Mouse (Mus musculus) neural tube, embryonic 12.5 days (tissue): Measurements from ENCODE around the gene Fndc5. TPM values are rescaled to one million over a fixed set of nuclear protein-coding genes. Genes with fewer than 3 reads are reported as not detected.

Source experiments
- polyA plus RNA-seq: library from polyadenylated mRNA; unstranded; fragments of >200 nt; fragmentation: Nextera tagmentation; extraction: Ambion mirVana; gene quantifications from 2 replicates; pipeline ENCODE4 v1.2.1, GENCODE M21; 2016

The Fndc5 gene
- polyA plus RNA-seq, 1 experiment from 2014 or later = 21.8 TPM

Other genes starting within 250 kb of the Fndc5 start
- 14.4 and 17.5 TPM in 2 replicates for gene Azin2, start 174.6 kb upstream of the Fndc5 start, polyA plus RNA-seq
- gene Ak2, start 145.0 kb upstream of the Fndc5 start, polyA plus RNA-seq = 124 and 127 TPM in 2 replicates
- gene Rnf19b, start 78.7 kb upstream of the Fndc5 start, polyA plus RNA-seq = 17.2 and 17.3 TPM in 2 replicates
- 0.68 and 0.79 TPM in 2 replicates for gene Tmem54, start 31.5 kb upstream of the Fndc5 start, polyA plus RNA-seq
- gene Hpca, start 15.0 kb upstream of the Fndc5 start, polyA plus RNA-seq = 19.8 and 21.3 TPM in 2 replicates
- gene S100pbp, start 52.7 kb downstream of the Fndc5 start, polyA plus RNA-seq = 20.5 and 21.6 TPM in 2 replicates
- 103 and 111 TPM in 2 replicates for gene Yars, start 52.8 kb downstream of the Fndc5 start, polyA plus RNA-seq
- gene C77080, start 124.4 kb downstream of the Fndc5 start, polyA plus RNA-seq = 4.0 and 4.6 TPM in 2 replicates
- gene Sync, start 150.6 kb downstream of the Fndc5 start, polyA plus RNA-seq = 1.7 and 1.9 TPM in 2 replicates
- 451 and 469 TPM in 2 replicates for gene Rbbp4, start 198.4 kb downstream of the Fndc5 start, polyA plus RNA-seq
- gene Zbtb8os, start 198.7 kb downstream of the Fndc5 start, polyA plus RNA-seq = 34.2 and 38.0 TPM in 2 replicates
- 12.5 and 15.4 TPM in 2 replicates for gene Zbtb8a, start 241.1 kb downstream of the Fndc5 start, polyA plus RNA-seq